Mouse (Mus musculus) cerebellum, adult 11 months (tissue): ENCODE measurements around the gene Fam83f.

Experiments used
- DNase-seq: peaks from one replicate; pipeline ENCODE4 v3.0.0; 2022

The Fam83f gene

DNA sequence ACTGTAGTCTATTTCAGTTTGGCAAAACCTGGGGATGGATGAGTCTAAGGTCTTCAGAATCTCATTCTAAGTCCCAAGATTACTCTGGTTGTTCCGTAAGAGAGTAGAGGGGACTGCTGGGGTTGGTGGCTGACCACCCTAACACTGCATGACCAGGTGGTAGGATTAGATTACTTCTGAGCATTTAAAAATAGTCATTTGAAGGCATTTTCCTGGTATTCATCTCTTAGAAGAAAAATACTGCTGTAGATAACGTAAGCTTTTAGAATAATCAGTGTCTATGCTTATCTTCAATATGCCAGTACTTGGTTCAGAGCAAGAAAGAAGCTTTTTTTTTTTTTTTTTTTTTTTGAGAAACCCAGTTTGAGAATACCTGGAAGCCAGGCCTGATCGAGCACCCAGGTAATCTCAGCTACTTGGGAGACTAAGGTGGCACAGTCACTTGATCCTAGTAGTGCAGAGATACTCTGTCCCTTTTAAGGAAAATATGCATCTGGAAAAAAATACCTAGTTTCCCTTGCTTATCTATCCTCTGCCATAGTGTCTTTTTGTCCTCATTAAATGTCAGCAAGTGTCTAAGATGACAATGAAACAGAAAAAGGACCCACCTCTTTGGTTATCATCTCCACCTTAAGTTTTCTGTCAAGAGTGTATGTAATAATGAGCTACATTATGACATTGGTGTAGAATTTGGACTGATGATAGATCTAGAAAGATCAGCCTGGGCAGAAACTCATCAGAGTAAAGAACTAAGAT lies 73.2 kb downstream of the Fam83f start:
- DNase-seq: no peak

DNA sequence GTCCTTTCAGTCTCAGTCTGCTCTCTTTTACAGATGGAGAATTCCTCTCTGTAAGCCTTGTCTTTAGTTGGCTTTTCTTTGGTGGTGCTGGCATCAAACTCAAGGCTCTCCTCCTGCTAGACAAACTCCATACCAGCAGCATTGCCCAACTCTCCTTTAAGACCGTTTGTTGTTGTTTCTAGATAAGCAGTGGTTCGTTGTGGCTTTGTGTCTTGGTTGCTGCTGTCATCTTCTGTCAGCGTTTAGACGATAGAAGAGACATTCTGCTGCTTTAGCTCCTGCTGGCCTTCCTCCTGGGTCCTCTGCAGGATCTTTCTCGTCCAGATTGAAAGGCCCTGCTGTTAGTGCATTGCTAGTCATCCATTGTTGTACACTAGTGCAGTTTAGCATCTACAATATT lies 77.3 kb downstream of the Fam83f start:
- DNase-seq: no peak
